Mouse (Mus musculus) myocyte (in vitro differentiated cells): ENCODE data around the gene Gpr137c.
A peak's percentile ranks its signal among the peaks of the same experiment; 100 is the strongest.

Experiments
- CEBPB ChIP-seq: IDR thresholded peaks from 2 replicates; pipeline ENCODE4 v1.6.1; 2011; ENCODE audit warnings: mild to moderate bottlenecking, moderate library complexity; ENCODE audit not compliant: poor library complexity, insufficient read depth, severe bottlenecking
- E2F4 ChIP-seq: IDR thresholded peaks from one replicate; pipeline ENCODE4 v1.6.1; 2011; ENCODE audit warnings: mild to moderate bottlenecking, control low read depth, moderate library complexity; ENCODE audit not compliant: insufficient read depth
- MAX ChIP-seq: IDR thresholded peaks from one replicate; pipeline ENCODE4 v1.6.1; 2011; ENCODE audit warnings: low read depth, mild to moderate bottlenecking, control low read depth
- MYOD1 ChIP-seq, 3 experiments: IDR thresholded peaks; one replicate each; pipeline ENCODE4 v1.6.1; 2011; ENCODE audit warnings: control low read depth in 2 of 3, low read depth in 2 of 3, mild to moderate bottlenecking in 2 of 3, moderate library complexity in 1 of 3; ENCODE audit not compliant: insufficient read length in 2 of 3, control insufficient read depth in 1 of 3
- MYOG ChIP-seq, 3 experiments: IDR thresholded peaks; one replicate each; pipeline ENCODE4 v1.6.1; 2011; ENCODE audit warnings: control low read depth in 2 of 3, low read depth in 2 of 3, mild to moderate bottlenecking in 2 of 3; ENCODE audit not compliant: insufficient read length in 2 of 3, control insufficient read depth in 1 of 3, insufficient read depth in 1 of 3
- POLR2A ChIP-seq: IDR thresholded peaks from one replicate; pipeline ENCODE4 v1.6.1; 2011; ENCODE audit warnings: low read depth, mild to moderate bottlenecking, control low read depth, moderate library complexity; ENCODE audit not compliant: insufficient read length
- POLR2AphosphoS2 ChIP-seq: IDR thresholded peaks from one replicate; pipeline ENCODE4 v1.6.1; 2011; ENCODE audit warnings: low read depth, control low read depth; ENCODE audit not compliant: insufficient read length
- REST ChIP-seq: IDR thresholded peaks from one replicate; pipeline ENCODE4 v1.6.1; 2011; ENCODE audit warnings: mild to moderate bottlenecking, control low read depth, moderate library complexity; ENCODE audit not compliant: insufficient read depth, insufficient read length
- SRF ChIP-seq: IDR thresholded peaks from one replicate; pipeline ENCODE4 v1.6.1; 2011; ENCODE audit warnings: low read depth; ENCODE audit not compliant: control insufficient read depth, insufficient read length
- TCF12 ChIP-seq: IDR thresholded peaks from one replicate; pipeline ENCODE4 v1.6.1; 2011; ENCODE audit warnings: mild to moderate bottlenecking, control low read depth; ENCODE audit not compliant: poor library complexity, insufficient read depth, severe bottlenecking
- USF1 ChIP-seq: IDR thresholded peaks from one replicate; pipeline ENCODE4 v1.6.1; 2011; ENCODE audit warnings: low read depth, mild to moderate bottlenecking, control low read depth, moderate library complexity

- TF ChIP-seq MAX (no peak), TCF12 (no peak), USF1 (no peak), POLR2A (no peak), MYOG (IDR thresholded peaks at IDR 0.05; ENCODE audit: control insufficient read depth in 1 of 3, insufficient read depth in 1 of 3, insufficient read length in 2 of 3, low read depth in 2 of 3) (no peak), POLR2AphosphoS2 (no peak), CEBPB (peak; percentile 99), E2F4 (no peak), REST (no peak), SRF (no peak), MYOD1 (IDR thresholded peaks at IDR 0.05; ENCODE audit: control insufficient read depth in 1 of 3, insufficient read length in 2 of 3, low read depth in 2 of 3) (no peak)
These were observed 101.5 kb downstream of the Gpr137c start for GRCm38 (mm10) chr14:45321067-45321466.
